Mouse (Mus musculus) MEL (cell line): ENCODE results near the gene Tmem126a. TPM values are rescaled to one million over a fixed set of nuclear protein-coding genes. Genes with fewer than 3 reads are reported as not detected.

Source experiments
- DNase-seq: peaks from one replicate; pipeline ENCODE4 v3.0.0; 2011; ENCODE audit warnings: low read depth, low spot score
- H3K27ac ChIP-seq: 2 replicates; pipeline ENCODE4 v1.5.1; 2012; ENCODE audit warnings: low read depth, mild to moderate bottlenecking, control low read depth, low read length, moderate library complexity; ENCODE audit not compliant: control insufficient read depth
- H3K27me3 ChIP-seq, 2 experiments: fragments of 150-350 bp in 1 of 2; sonication (generic) in 1 of 2; 2 replicates each; pipeline ENCODE4 v1.6.1; 2012; ENCODE audit warnings: low read length in 2 of 2, mild to moderate bottlenecking in 2 of 2, improper control_type of control experiment in 1 of 2, moderate library complexity in 1 of 2; ENCODE audit not compliant: insufficient read depth in 2 of 2, control insufficient read depth in 1 of 2
- H3K36me3 ChIP-seq, 2 experiments: 2 replicates each; pipeline ENCODE4 v1.6.1; 2012 to 2014; ENCODE audit warnings: low read length in 2 of 2, improper control_type of control experiment in 1 of 2, inconsistent platforms in 1 of 2, mild to moderate bottlenecking in 1 of 2; ENCODE audit not compliant: insufficient read depth in 2 of 2, control insufficient read depth in 1 of 2
- H3K4me1 ChIP-seq, 2 experiments: fragments of 150-350 bp in 1 of 2; sonication (generic) in 1 of 2; 2 replicates each; pipeline ENCODE4 v1.6.1; 2012; ENCODE audit warnings: low read length in 2 of 2, improper control_type of control experiment in 1 of 2, mild to moderate bottlenecking in 1 of 2; ENCODE audit not compliant: insufficient read depth in 2 of 2, control insufficient read depth in 1 of 2
- H3K4me3 ChIP-seq, 2 experiments: fragments of 150-350 bp in 1 of 2; sonication (generic) in 1 of 2; 2 replicates each; pipeline ENCODE4 v1.5.1; 2012; ENCODE audit warnings: low read depth in 2 of 2, low read length in 2 of 2, mild to moderate bottlenecking in 2 of 2, moderate library complexity in 2 of 2, control low read depth in 1 of 2, improper control_type of control experiment in 1 of 2; ENCODE audit not compliant: control insufficient read depth in 1 of 2, insufficient read depth in 1 of 2
- H3K79me2 ChIP-seq: 2 replicates; pipeline ENCODE4 v1.6.1; 2012; ENCODE audit warnings: mild to moderate bottlenecking, low read length, moderate library complexity; ENCODE audit not compliant: control insufficient read depth, poor library complexity, insufficient read depth
- H3K9ac ChIP-seq: 2 replicates; pipeline ENCODE4 v1.6.1; 2012; ENCODE audit warnings: low read depth, mild to moderate bottlenecking, control low read depth, low read length, moderate library complexity; ENCODE audit not compliant: control insufficient read depth, poor library complexity, severe bottlenecking
- H3K9me3 ChIP-seq: fragments of 150-350 bp; sonication (generic); replicated peaks from 2 replicates; pipeline ENCODE4 v1.6.1; 2012; ENCODE audit warnings: mild to moderate bottlenecking, low read length, improper control_type of control experiment, moderate library complexity; ENCODE audit not compliant: insufficient read depth
- BHLHE40 ChIP-seq: IDR thresholded peaks from 2 replicates; pipeline ENCODE4 v1.6.1; 2012; ENCODE audit warnings: low read depth, mild to moderate bottlenecking, inconsistent platforms, low read length, improper control_type of control experiment, borderline replicate concordance
- CHD2 ChIP-seq: IDR thresholded peaks from 2 replicates; pipeline ENCODE4 v1.6.1; 2011; ENCODE audit warnings: low read length, improper control_type of control experiment
- EP300 ChIP-seq, 2 experiments: IDR thresholded peaks; 2 replicates each; pipeline ENCODE4 v1.6.1; 2011; ENCODE audit warnings: improper control_type of control experiment in 2 of 2, low read length in 2 of 2, low read depth in 1 of 2, mild to moderate bottlenecking in 1 of 2
- GATA1 ChIP-seq: IDR thresholded peaks from 2 replicates; pipeline ENCODE4 v1.6.1; 2011; ENCODE audit warnings: low read depth, low read length, improper control_type of control experiment
- HCFC1 ChIP-seq: IDR thresholded peaks from 2 replicates; pipeline ENCODE4 v1.6.1; 2012; ENCODE audit warnings: low read depth, mild to moderate bottlenecking, inconsistent platforms, low read length, improper control_type of control experiment, moderate library complexity
- MAZ ChIP-seq: IDR thresholded peaks from 2 replicates; pipeline ENCODE4 v1.6.1; 2012; ENCODE audit warnings: low read depth, mild to moderate bottlenecking, inconsistent platforms, low read length, improper control_type of control experiment
- MEF2A ChIP-seq: IDR thresholded peaks from 2 replicates; pipeline ENCODE4 v1.6.1; 2014; ENCODE audit warnings: low read depth, mild to moderate bottlenecking, inconsistent platforms, low read length, improper control_type of control experiment; ENCODE audit not compliant: poor library complexity, insufficient replicate concordance, severe bottlenecking; ENCODE audit errors: extremely low read depth
- NELFE ChIP-seq: IDR thresholded peaks from 2 replicates; pipeline ENCODE4 v1.6.1; 2011; ENCODE audit warnings: low read depth, low read length, improper control_type of control experiment
- POLR2A ChIP-seq, 2 experiments: IDR thresholded peaks; 2 replicates each; pipeline ENCODE4 v1.6.1; 2011 to 2012; ENCODE audit warnings: low read length in 2 of 2, mild to moderate bottlenecking in 2 of 2, control low read depth in 1 of 2, improper control_type of control experiment in 1 of 2, low read depth in 1 of 2, moderate library complexity in 1 of 2; ENCODE audit not compliant: control insufficient read depth in 1 of 2, insufficient read depth in 1 of 2, poor library complexity in 1 of 2
- POLR2AphosphoS5 ChIP-seq: IDR thresholded peaks from 2 replicates; pipeline ENCODE4 v1.6.1; 2012; ENCODE audit warnings: low read depth, borderline replicate concordance, mild to moderate bottlenecking, inconsistent platforms, low read length, moderate library complexity, mixed read lengths
- SIN3A ChIP-seq: IDR thresholded peaks from 2 replicates; pipeline ENCODE4 v1.6.1; 2012; ENCODE audit warnings: low read length, improper control_type of control experiment, inconsistent platforms
- TAL1 ChIP-seq: IDR thresholded peaks from 2 replicates; pipeline ENCODE4 v1.6.1; 2012; ENCODE audit warnings: mild to moderate bottlenecking, inconsistent platforms, low read length, moderate library complexity, mixed read lengths
- UBTF ChIP-seq: IDR thresholded peaks from 2 replicates; pipeline ENCODE4 v1.6.1; 2012; ENCODE audit warnings: low read depth, mild to moderate bottlenecking, inconsistent platforms, low read length, improper control_type of control experiment, moderate library complexity, borderline replicate concordance; ENCODE audit not compliant: insufficient read depth
- USF1 ChIP-seq: IDR thresholded peaks from 2 replicates; pipeline ENCODE4 v1.6.1; 2014; ENCODE audit warnings: low read depth, mild to moderate bottlenecking, inconsistent platforms, low read length, improper control_type of control experiment, moderate library complexity
- ZNF384 ChIP-seq: IDR thresholded peaks from 2 replicates; pipeline ENCODE4 v1.6.1; 2012; ENCODE audit warnings: low read depth, mild to moderate bottlenecking, inconsistent platforms, low read length, improper control_type of control experiment
- polyA plus RNA-seq, 2 experiments: library from polyadenylated mRNA; stranded (reverse) in 1 of 2; unstranded in 1 of 2; fragments of >175 nt in 1 of 2; fragments of >200 nt in 1 of 2; gene quantifications; 2 replicates each; pipeline versions ENCODE4 v1.2.1 to v1.2.4; 2012; ENCODE audit warnings: low replicate concordance in 2 of 2, low read depth in 1 of 2; ENCODE audit not compliant: insufficient read length in 2 of 2, insufficient read depth in 1 of 2, missing spikeins in 1 of 2
- total RNA-seq: library from RNA; depleted of rRNA; stranded (reverse); fragments of 300-350 nt; gene quantifications from 2 replicates; pipeline ENCODE4 v1.2.3, GENCODE M21; 2012

Gene Tmem126a
- total and polyA plus RNA-seq, 3 experiments: 10.3 to 11.9 TPM; not detected in 1

- Histone ChIP-seq H3K79me2 (peaks cover 28% of the 10 kb centered on the region), H3K4me1 (peaks cover 4 to 5% of the 10 kb centered on the region in 2 experiments; a peak in 3 of 4 replicates), H3K27me3 (no peaks in the 10 kb centered on the region), H3K9me3 (no peaks in the 10 kb centered on the region), H3K36me3 (peaks cover 10 to 12% of the 10 kb centered on the region in 2 experiments), H3K9ac (peak overlapping the region; percentile 76), H3K4me3 (peak overlapping the region; percentile 55 to 57), H3K27ac (peak overlapping the region; percentile 81)
- no peak for TF ChIP-seq USF1
- no peak for TF ChIP-seq HCFC1
- TF ChIP-seq ZNF384: no peak
- DNase-seq: no peak
Measured at GRCm38 (mm10) chr7:90442070-90442469, 15.0 kb downstream of the Tmem126a start.

GRCm38 (mm10) chr7:90440044-90440443 lies 17.0 kb downstream of the Tmem126a start:
- H3K9ac ChIP-seq: no peak overlapping the region
- no peaks in the 10 kb centered on the region for H3K27me3 ChIP-seq
- TF ChIP-seq GATA1 (peak; percentile 47), EP300 (IDR thresholded peaks at IDR 0.05; ENCODE audit: low read depth in 1 of 2, low read length in 2 of 2) (peak; percentile 40 to 54; a peak in 1 of 4 replicates), TAL1 (peak; percentile 39; the same call in 1 of the 2 replicates), MEF2A (no peak)
- H3K27ac ChIP-seq: peak overlapping the region; percentile 26; the same call in 1 of the 2 replicates
- peaks cover 21% of the 10 kb centered on the region for H3K79me2 ChIP-seq
- peaks cover 0 to 6% of the 10 kb centered on the region in 2 experiments; a peak in 3 of 4 replicates for H3K36me3 ChIP-seq
- H3K4me3 ChIP-seq: no peak overlapping the region
- DNase-seq: peak; percentile 45
- H3K9me3 ChIP-seq: no peaks in the 10 kb centered on the region
- H3K4me1 ChIP-seq: peaks cover 0 to 4% of the 10 kb centered on the region in 2 experiments; a peak in 2 of 4 replicates

- DNase-seq: no peak
- H3K4me3 ChIP-seq: no peak overlapping the region
- H3K9me3 ChIP-seq: no peaks in the 10 kb centered on the region
- no peak overlapping the region for H3K9ac ChIP-seq
- no peak overlapping the region for H3K27ac ChIP-seq
- TF ChIP-seq MAZ: no peak
- no peak for TF ChIP-seq POLR2A (IDR thresholded peaks at IDR 0.05; ENCODE audit: control insufficient read depth in 1 of 2, insufficient read depth in 1 of 2, low read depth in 1 of 2, low read length in 2 of 2, poor library complexity in 1 of 2)
- no peak for TF ChIP-seq SIN3A
- no peak for TF ChIP-seq NELFE
- TF ChIP-seq ZNF384: no peak
- no peak for TF ChIP-seq CHD2
- TF ChIP-seq USF1: no peak
- TF ChIP-seq BHLHE40: no peak
- TF ChIP-seq POLR2AphosphoS5: no peak
- TF ChIP-seq UBTF: no peak
- TF ChIP-seq HCFC1: no peak
- TF ChIP-seq, all 39 proteins: peak for 0
- no peaks in the 10 kb centered on the region for H3K79me2 ChIP-seq
- peaks cover 6 to 21% of the 10 kb centered on the region in 2 experiments; a peak in 3 of 4 replicates for H3K27me3 ChIP-seq
- H3K36me3 ChIP-seq: no peaks in the 10 kb centered on the region
- no peaks in the 10 kb centered on the region for H3K4me1 ChIP-seq
Measured at GRCm38 (mm10) chr7:90432221-90432620, 24.8 kb downstream of the Tmem126a start.
